Mouse (Mus musculus) cerebellum, adult 18-20 months (tissue): ENCODE results near the gene Shq1.

Source experiments
- DNase-seq, 2 experiments: peaks; one replicate each; pipeline ENCODE4 v3.0.0; 2021

The Shq1 gene

GRCm38 (mm10) chr6:100593857-100594256 is 77.1 kb downstream of the Shq1 start:
- DNase-seq, result no peak

GRCm38 (mm10) chr6:100592991-100593390 is 78.0 kb downstream of the Shq1 start:
- no peak for DNase-seq

- no peak for DNase-seq
Observed at GRCm38 (mm10) chr6:100590602-100591001, 80.4 kb downstream of the Shq1 start.

GRCm38 (mm10) chr6:100588876-100589275 is 82.1 kb downstream of the Shq1 start:
- no peak for DNase-seq

- no peak for DNase-seq
Observed at GRCm38 (mm10) chr6:100586758-100587157, 84.2 kb downstream of the Shq1 start.

GRCm38 (mm10) chr6:100581951-100582350 is 89.0 kb downstream of the Shq1 start:
- DNase-seq, result no peak

- DNase-seq, result no peak
Observed at GRCm38 (mm10) chr6:100581056-100581455, 89.9 kb downstream of the Shq1 start.

GRCm38 (mm10) chr6:100577590-100577989 is 93.4 kb downstream of the Shq1 start:
- DNase-seq, result no peak

- DNase-seq, result no peak
Observed at GRCm38 (mm10) chr6:100576171-100576570, 94.8 kb downstream of the Shq1 start.

- no peak for DNase-seq
Observed at GRCm38 (mm10) chr6:100566774-100567173, 104.2 kb downstream of the Shq1 start.

- no peak for DNase-seq
Observed at GRCm38 (mm10) chr6:100564516-100564915, 106.4 kb downstream of the Shq1 start.

GRCm38 (mm10) chr6:100563552-100564341 is 107.2 kb downstream of the Shq1 start:
- peak; percentile 87 to 90 for DNase-seq

GRCm38 (mm10) chr6:100562719-100563551 is 108.0 kb downstream of the Shq1 start:
- DNase-seq, result peak; percentile 66 to 76

- no peak for DNase-seq
Observed at GRCm38 (mm10) chr6:100558057-100558456, 112.9 kb downstream of the Shq1 start.

GRCm38 (mm10) chr6:100542154-100542997 is 128.6 kb downstream of the Shq1 start:
- no peak for DNase-seq

GRCm38 (mm10) chr6:100539698-100540097 is 131.3 kb downstream of the Shq1 start:
- no peak for DNase-seq

- no peak for DNase-seq
Observed at GRCm38 (mm10) chr6:100538570-100538969, 132.4 kb downstream of the Shq1 start.

- DNase-seq, result no peak
Observed at GRCm38 (mm10) chr6:100537987-100538386, 133.0 kb downstream of the Shq1 start.

- no peak for DNase-seq
Observed at GRCm38 (mm10) chr6:100537042-100537441, 133.9 kb downstream of the Shq1 start.

GRCm38 (mm10) chr6:100533364-100533763 is 137.6 kb downstream of the Shq1 start:
- no peak for DNase-seq

- peak; percentile 32 to 36 for DNase-seq
Observed at GRCm38 (mm10) chr6:100532326-100532725, 138.6 kb downstream of the Shq1 start.

GRCm38 (mm10) chr6:100529673-100530072 is 141.3 kb downstream of the Shq1 start:
- no peak for DNase-seq

- no peak for DNase-seq
Observed at GRCm38 (mm10) chr6:100528556-100528955, 142.4 kb downstream of the Shq1 start.
